Mouse (Mus musculus) embryonic facial prominence, embryonic 11.5 days (tissue): ENCODE results near the gene Bpi. TPM values are rescaled to one million over a fixed set of nuclear protein-coding genes. Genes with fewer than 3 reads are reported as not detected.

Experiments
- ATAC-seq: fragments of 200-750 bp; cut with Nextera tagmentation; replicated peaks from 2 replicates; pipeline ENCODE4 v1.8.0; 2017; ENCODE audit warnings: low read depth; ENCODE audit not compliant: insufficient number of reproducible peaks, low FRiP score, low TSS enrichment
- DNase-seq: peaks from one replicate; pipeline ENCODE4 v3.0.0-alpha.2; 2015; ENCODE audit warnings: low spot score
- H3K27ac ChIP-seq: fragments of 300-500 bp; sonication (generic); replicated peaks from 2 replicates; pipeline ENCODE4 v1.5.1; 2014; ENCODE audit warnings: mild to moderate bottlenecking, low read depth, low read length, control low read depth
- H3K27me3 ChIP-seq: fragments of 300-500 bp; sonication (generic); 2 replicates; pipeline ENCODE4 v1.6.1; 2014; ENCODE audit warnings: mild to moderate bottlenecking, low read length, moderate library complexity, mixed read lengths; ENCODE audit not compliant: control insufficient read depth, insufficient read depth
- H3K36me3 ChIP-seq: fragments of 300-500 bp; sonication (generic); replicated peaks from 2 replicates; pipeline ENCODE4 v1.6.1; 2014; ENCODE audit warnings: low read depth, mild to moderate bottlenecking, low read length, moderate library complexity, mixed read lengths; ENCODE audit not compliant: control insufficient read depth, insufficient read depth
- H3K4me1 ChIP-seq: fragments of 300-500 bp; sonication (generic); 2 replicates; pipeline ENCODE4 v1.6.1; 2014; ENCODE audit warnings: low read length, mixed read lengths; ENCODE audit not compliant: control insufficient read depth, insufficient read depth
- H3K4me2 ChIP-seq: fragments of 300-500 bp; sonication (generic); 2 replicates; pipeline ENCODE4 v1.6.1; 2014; ENCODE audit warnings: low read depth, mild to moderate bottlenecking, control low read depth, low read length, moderate library complexity
- H3K4me3 ChIP-seq: fragments of 300-500 bp; sonication (generic); 2 replicates; pipeline ENCODE4 v1.5.1; 2014; ENCODE audit warnings: low read depth, low read length, control low read depth
- H3K9ac ChIP-seq: fragments of 300-500 bp; sonication (generic); replicated peaks from 2 replicates; pipeline ENCODE4 v1.6.1; 2014; ENCODE audit warnings: mild to moderate bottlenecking, control low read depth, low read length
- H3K9me3 ChIP-seq: fragments of 300-500 bp; sonication (generic); replicated peaks from 2 replicates; pipeline ENCODE4 v1.6.1; 2016; ENCODE audit warnings: mild to moderate bottlenecking, low read length, inconsistent platforms, mixed read lengths; ENCODE audit not compliant: control insufficient read depth
- WGBS: fragments of 180-500 bp; shearing (Covaris S2); extraction: QIAGEN DNeasy Blood & Tissue Kit; methylation state at CpG from one replicate; pipeline ENCODE4 v1.1.7; 2014; 5-methylcytosine and 5-hydroxymethylcytosine counted together
- microRNA-seq: library from miRNA; unstranded; fragments of <30 nt; microRNA quantifications from one replicate; pipeline ENCODE4, GENCODE M21; 2016; ENCODE audit warnings: borderline number of aligned reads
- polyA plus RNA-seq: library from polyadenylated mRNA; unstranded; fragments of >200 nt; fragmentation: Nextera tagmentation; extraction: Ambion mirVana; gene quantifications from 2 replicates; pipeline ENCODE4 v1.2.1, GENCODE M21; 2014

Gene Bpi
- polyA plus RNA-seq, 1 experiment from 2014 or later: not detected

DNA sequence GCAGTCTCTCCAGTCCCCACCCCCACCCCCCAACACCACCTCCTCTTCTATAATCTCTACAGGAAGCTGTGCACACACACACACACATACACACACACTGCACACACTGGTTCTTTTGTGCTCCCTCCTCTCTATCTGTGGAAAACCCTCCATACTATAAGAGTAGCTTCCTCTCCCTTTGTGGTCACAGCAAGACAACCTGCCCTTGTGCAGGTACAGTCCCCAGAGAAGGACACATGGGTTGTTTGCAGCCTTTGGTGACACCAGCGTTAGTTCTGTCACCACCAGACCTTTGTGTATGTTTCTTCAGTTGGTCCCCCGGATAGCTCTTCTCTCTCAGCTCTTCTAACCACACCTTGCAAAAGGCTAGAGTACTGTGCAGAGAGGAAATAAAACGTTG lies 65.0 kb downstream of the Bpi start:
- Histone ChIP-seq H3K27me3 (no peaks in the 10 kb centered on the region), H3K9me3 (no peaks in the 10 kb centered on the region), H3K4me1 (no peaks in the 10 kb centered on the region), H3K27ac (no peak overlapping the region), H3K4me3 (no peak overlapping the region), H3K4me2 (no peak overlapping the region), H3K36me3 (no peaks in the 10 kb centered on the region), H3K9ac (no peak overlapping the region)
- ATAC-seq (no peak), DNase-seq (no peak)
- 75% methylated on average over 3 of the region's 3 CpGs for WGBS

DNA sequence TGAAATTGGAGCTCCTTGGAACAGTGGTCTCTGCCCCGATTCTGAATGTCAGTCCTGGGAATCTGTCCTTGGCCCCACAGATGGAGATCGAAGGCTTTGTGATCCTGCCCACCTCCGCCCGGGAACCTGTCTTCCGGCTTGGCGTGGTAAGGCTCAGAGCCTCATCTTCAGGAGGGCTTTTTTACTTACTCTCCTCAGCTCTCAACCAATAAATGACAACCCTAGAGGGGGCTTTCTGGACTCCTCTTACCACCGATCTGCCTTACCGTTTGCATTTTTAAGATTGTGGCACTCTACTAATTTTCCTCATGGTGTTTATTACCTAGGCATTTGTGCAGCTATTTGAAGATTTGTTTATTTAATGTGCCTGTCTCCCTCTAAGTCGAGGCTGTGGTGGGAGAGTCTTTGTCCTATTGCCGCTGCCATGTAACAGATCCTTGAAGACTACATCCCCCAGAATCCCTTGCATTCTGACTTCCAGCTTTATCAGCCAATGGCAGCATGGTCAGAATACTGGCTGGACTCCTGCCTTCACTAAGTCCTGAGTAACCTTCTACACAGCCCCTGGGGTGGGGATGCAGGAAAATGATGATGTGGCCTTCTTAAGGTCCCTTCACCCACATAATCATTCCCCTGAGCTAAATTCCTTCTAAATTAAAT lies 66.8 kb downstream of the Bpi start:
- Histone ChIP-seq H3K9ac (no peak overlapping the region), H3K27ac (no peak overlapping the region), H3K9me3 (no peaks in the 10 kb centered on the region), H3K4me2 (no peak overlapping the region), H3K4me1 (no peaks in the 10 kb centered on the region), H3K36me3 (no peaks in the 10 kb centered on the region), H3K4me3 (no peak overlapping the region), H3K27me3 (no peaks in the 10 kb centered on the region)
- ATAC-seq (peak; percentile 64; the same call in 1 of the 2 replicates), DNase-seq (peak; percentile 78)
- WGBS: 64% methylated on average over 10 of the region's 10 CpGs

DNA sequence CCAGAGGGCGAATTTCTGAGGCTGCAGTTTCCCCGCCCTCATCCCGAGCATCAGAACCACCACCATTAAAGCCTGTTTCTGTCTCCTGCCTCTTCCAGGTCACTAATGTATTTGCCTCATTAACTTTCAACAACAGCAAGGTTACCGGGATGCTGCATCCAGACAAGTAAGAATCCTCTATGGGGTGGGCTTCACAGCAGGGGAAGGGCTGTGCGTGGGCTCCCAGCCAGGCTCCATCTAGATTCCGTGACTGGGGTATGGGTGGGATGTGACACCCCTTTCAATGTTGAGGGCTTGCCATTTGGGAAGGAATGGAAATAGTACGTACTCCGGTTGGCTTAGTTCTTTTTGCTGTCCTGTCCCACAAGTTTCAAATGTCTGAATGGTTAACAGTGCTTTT lies 67.7 kb downstream of the Bpi start:
- no peak overlapping the region for H3K4me3 ChIP-seq
- no peaks in the 10 kb centered on the region for H3K36me3 ChIP-seq
- no peak overlapping the region for H3K9ac ChIP-seq
- no peaks in the 10 kb centered on the region for H3K9me3 ChIP-seq
- WGBS: 83% methylated on average over 8 of the region's 8 CpGs
- DNase-seq: no peak
- no peak overlapping the region for H3K4me2 ChIP-seq
- ATAC-seq: no peak
- no peak overlapping the region for H3K27ac ChIP-seq
- H3K27me3 ChIP-seq: no peaks in the 10 kb centered on the region
- H3K4me1 ChIP-seq: no peaks in the 10 kb centered on the region

Small RNAs within 50 kb of the gene (microRNA-seq; reads per million reads assigned to microRNA genes)
- gene Mir7685: not detected

Other genes with a start within 250 kb of the Bpi start
- 27.9 and 28.5 TPM in 2 replicates for gene Tti1, start 229.7 kb upstream of the Bpi start, polyA plus RNA-seq
- gene Rprd1b, start 229.6 kb upstream of the Bpi start, polyA plus RNA-seq: 59.2 and 62.7 TPM in 2 replicates
- gene Tgm2, start 111.7 kb upstream of the Bpi start, polyA plus RNA-seq: 2.2 and 4.3 TPM in 2 replicates
- 1.00 and 1.4 TPM in 2 replicates for gene D630003M21Rik, start 28.9 kb upstream of the Bpi start, polyA plus RNA-seq
- 3.8 and 4.6 TPM in 2 replicates for gene Lbp, start 48.4 kb downstream of the Bpi start, polyA plus RNA-seq
- gene Snhg11, start 117.5 kb downstream of the Bpi start, polyA plus RNA-seq: 6.9 and 8.0 TPM in 2 replicates
- gene Ralgapb, start 151.8 kb downstream of the Bpi start, polyA plus RNA-seq: 20.4 and 20.6 TPM in 2 replicates
- not detected in 2 replicates for gene Adig, start 244.5 kb downstream of the Bpi start, polyA plus RNA-seq